Mouse (Mus musculus) spleen, adult 2 months (tissue): ENCODE data around the gene Gphn. TPM values are rescaled to one million over a fixed set of nuclear protein-coding genes. Genes with fewer than 3 reads are reported as not detected.

Experiments used
- DNase-seq, 2 experiments: peaks; one replicate each; pipeline versions ENCODE4 v3.0.0 to v3.0.0-alpha.2; 2012 to 2021; ENCODE audit warnings: low spot score in 2 of 2, low read depth in 1 of 2
- H3K27ac ChIP-seq: fragments of 200-500 bp; 2 replicates; pipeline ENCODE4 v1.5.1; 2012; ENCODE audit warnings: low read length, inconsistent platforms; ENCODE audit not compliant: insufficient read depth
- H3K27me3 ChIP-seq: fragments of 200-500 bp; 2 replicates; pipeline ENCODE4 v1.6.1; 2012; ENCODE audit warnings: mild to moderate bottlenecking, moderate library complexity, low read length, inconsistent platforms; ENCODE audit not compliant: control insufficient read depth, insufficient read depth
- H3K36me3 ChIP-seq: fragments of 200-500 bp; 2 replicates; pipeline ENCODE4 v1.6.1; 2012; ENCODE audit warnings: mild to moderate bottlenecking, low read length, inconsistent platforms; ENCODE audit not compliant: control insufficient read depth, insufficient read depth
- H3K4me1 ChIP-seq: fragments of 200-500 bp; 2 replicates; pipeline ENCODE4 v1.6.1; 2011; ENCODE audit warnings: inconsistent platforms; ENCODE audit not compliant: control insufficient read depth, insufficient read depth, insufficient read length
- H3K4me3 ChIP-seq: fragments of 200-500 bp; 2 replicates; pipeline ENCODE4 v1.5.1; 2011; ENCODE audit warnings: mild to moderate bottlenecking, inconsistent platforms; ENCODE audit not compliant: insufficient read depth, insufficient read length; ENCODE audit errors: extremely low read depth
- CTCF ChIP-seq: fragments of 200-500 bp; IDR thresholded peaks from 2 replicates; pipeline ENCODE4 v1.5.1; 2011; ENCODE audit warnings: mild to moderate bottlenecking, inconsistent platforms; ENCODE audit not compliant: insufficient read depth, insufficient read length, insufficient replicate concordance; ENCODE audit errors: extremely low read depth
- POLR2A ChIP-seq: fragments of 200-500 bp; IDR thresholded peaks from 2 replicates; pipeline ENCODE4 v1.6.1; 2011; ENCODE audit warnings: low read depth, low read length, inconsistent platforms
- WGBS: fragments of 180-500 bp; shearing (Covaris S2); methylation state at CpG from one replicate; pipeline ENCODE4 v1.1.7; 2018; 5-methylcytosine and 5-hydroxymethylcytosine counted together
- polyA plus RNA-seq: library from polyadenylated mRNA; depleted of rRNA; stranded (reverse); fragments of >200 nt; gene quantifications from 2 replicates; pipeline ENCODE4 v1.2.3, GENCODE M21; 2012

Gene Gphn
- polyA plus RNA-seq, 1 experiment, result 4.3 TPM

DNA sequence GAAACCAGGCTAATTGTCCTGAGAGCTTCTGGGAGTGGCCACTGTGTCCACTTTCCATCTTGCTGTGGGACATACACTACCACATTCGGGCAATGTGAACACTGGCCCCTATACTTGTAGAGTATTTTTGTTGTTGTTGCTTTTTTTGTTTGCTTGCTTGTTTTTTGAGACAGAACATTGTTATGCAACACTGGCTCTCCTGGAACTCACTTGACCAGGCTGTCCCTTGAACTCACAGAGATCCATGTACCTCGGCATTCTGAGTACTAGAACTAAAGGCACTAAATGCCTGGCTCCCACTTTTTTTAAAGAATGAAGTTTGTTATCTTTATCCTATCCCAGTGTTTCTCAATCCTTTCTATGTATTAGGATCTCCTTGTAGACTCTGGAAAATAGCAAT lies 16.3 kb upstream of the Gphn start:
- whole genome bisulfite sequencing, result 89% methylated on average over 2 of the region's 2 CpGs
- Histone ChIP-seq H3K4me3 (no peak overlapping the region), H3K36me3 (no peaks in the 10 kb centered on the region), H3K4me1 (no peaks in the 10 kb centered on the region), H3K27me3 (no peaks in the 10 kb centered on the region), H3K27ac (no peak overlapping the region)
- DNase-seq, result no peak
- TF ChIP-seq CTCF, result no peak
- TF ChIP-seq POLR2A, result no peak

DNA sequence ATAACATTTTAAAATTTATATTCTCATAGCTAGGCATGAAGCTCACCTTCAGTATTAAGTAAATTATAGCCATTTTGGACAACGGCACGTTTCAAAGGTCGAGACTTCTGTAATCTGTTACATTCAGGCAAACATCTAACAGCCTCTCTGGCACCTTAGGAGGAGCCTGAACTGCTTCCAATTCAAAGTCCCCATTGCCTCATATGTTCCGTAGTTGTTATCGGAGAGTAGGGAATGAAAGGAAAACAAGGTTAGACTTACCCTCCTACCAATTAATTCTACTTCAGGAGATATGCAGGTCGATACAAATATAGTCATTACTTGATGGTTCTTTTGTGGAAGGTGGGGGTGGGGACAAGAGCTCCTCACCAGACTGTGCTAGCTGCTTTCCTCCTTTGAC lies 10.7 kb upstream of the Gphn start:
- Histone ChIP-seq H3K36me3 (no peaks in the 10 kb centered on the region), H3K4me1 (no peaks in the 10 kb centered on the region), H3K4me3 (no peak overlapping the region), H3K27ac (no peak overlapping the region), H3K27me3 (no peaks in the 10 kb centered on the region)
- TF ChIP-seq POLR2A, result no peak
- TF ChIP-seq CTCF, result no peak
- WGBS, result 89% methylated on average over 6 of the region's 6 CpGs
- DNase-seq, result no peak

GRCm38 (mm10) chr12:78219191-78219825 lies 6.9 kb upstream of the Gphn start:
- H3K36me3 ChIP-seq, result no peaks in the 10 kb centered on the region

DNA sequence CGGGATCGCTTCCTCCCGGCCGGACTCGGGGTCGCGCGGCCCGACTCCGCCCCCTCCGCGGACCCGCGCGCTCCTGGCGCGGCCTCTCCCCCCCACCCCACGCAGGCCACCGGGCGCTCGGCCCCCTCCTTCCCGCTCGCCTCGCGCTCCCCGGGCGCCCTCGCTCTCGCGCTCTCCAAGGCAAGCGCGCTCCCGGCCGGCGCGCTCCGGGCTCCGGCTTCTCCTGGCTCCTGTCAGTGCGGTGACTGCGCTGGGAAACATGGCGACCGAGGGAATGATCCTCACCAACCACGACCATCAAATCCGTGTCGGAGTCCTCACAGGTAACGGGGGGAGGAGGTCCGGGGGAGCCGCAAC lies 318 bp downstream of the Gphn start:
- peak overlapping the region; percentile 72 for H3K27ac ChIP-seq
- peak overlapping the region; percentile 85 for H3K4me3 ChIP-seq
- peak in 1 of 2 experiments; percentile 27 for DNase-seq
- TF ChIP-seq CTCF (no peak), POLR2A (no peak)
- 2% methylated on average over 48 of the region's 48 CpGs for WGBS
- H3K4me1 ChIP-seq, result no peaks in the 10 kb centered on the region
- no peaks in the 10 kb centered on the region for H3K27me3 ChIP-seq
- no peaks in the 10 kb centered on the region for H3K36me3 ChIP-seq

More at GRCm38 (mm10) chr12:78219191-78219825, 6.9 kb upstream of the Gphn start:
- 47% methylated on average over 4 of the region's 4 CpGs for WGBS
- DNase-seq, result no peak
- Histone ChIP-seq H3K27ac (no peak overlapping the region), H3K4me3 (no peak overlapping the region; the same call in 1 of the 2 replicates), H3K4me1 (no peaks in the 10 kb centered on the region), H3K27me3 (no peaks in the 10 kb centered on the region)
- no peak for TF ChIP-seq CTCF
- TF ChIP-seq POLR2A, result no peak

DNA sequence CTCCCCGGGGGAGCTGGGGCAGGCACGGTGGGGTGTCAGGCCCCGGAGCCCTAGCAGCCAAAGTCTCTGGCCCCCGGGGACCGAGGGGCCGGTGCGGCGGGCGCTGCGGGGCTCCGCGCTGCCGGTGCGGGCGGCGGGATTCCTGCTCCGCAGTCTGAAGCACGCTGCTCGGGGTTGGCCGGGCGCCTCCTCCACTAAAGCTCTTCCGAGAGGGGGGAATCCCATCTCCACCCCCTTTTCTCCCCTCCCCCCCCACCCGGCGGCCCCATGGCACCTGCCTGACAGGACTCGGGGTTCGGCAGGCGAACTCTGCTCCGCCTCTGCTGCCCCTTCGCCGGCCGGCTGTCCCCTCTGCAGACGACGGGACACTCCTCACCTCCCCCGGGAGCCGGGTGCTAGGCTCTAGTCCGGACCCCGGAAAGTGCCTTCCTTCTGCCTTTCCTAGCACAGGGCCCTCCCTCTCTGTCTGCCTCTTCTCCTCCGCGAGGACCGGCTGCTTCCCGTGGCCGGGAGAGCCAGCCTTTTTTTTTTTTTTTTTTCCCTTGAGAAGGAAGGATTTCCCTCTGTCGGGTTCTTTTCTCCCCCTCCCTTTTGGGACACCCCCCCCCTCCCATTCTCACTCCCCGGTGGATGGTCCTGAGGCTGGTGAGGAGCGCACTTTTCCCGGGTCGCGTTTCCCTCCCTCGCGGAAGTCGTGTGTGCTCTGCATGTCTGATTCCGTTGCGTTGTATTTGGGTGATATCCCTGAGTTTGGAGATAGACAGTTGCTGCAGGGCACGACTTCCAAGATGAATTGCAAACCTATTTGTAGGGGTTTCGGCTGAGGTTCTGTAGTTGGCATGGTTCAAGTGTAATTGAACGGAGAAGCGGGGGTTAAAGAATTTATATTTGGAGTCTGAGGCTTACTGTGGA lies 1.1 kb downstream of the Gphn start:
- no peaks in the 10 kb centered on the region for H3K36me3 ChIP-seq
- H3K27me3 ChIP-seq, result no peaks in the 10 kb centered on the region
- peak overlapping the region; percentile 19; the same call in 1 of the 2 replicates for H3K27ac ChIP-seq
- 2% methylated on average over 46 of the region's 57 CpGs for WGBS
- peak overlapping the region; percentile 85 for H3K4me3 ChIP-seq
- DNase-seq, result peak in 1 of 2 experiments; percentile 29
- no peak for TF ChIP-seq POLR2A
- TF ChIP-seq CTCF, result no peak
- no peaks in the 10 kb centered on the region for H3K4me1 ChIP-seq

GRCm38 (mm10) chr12:78228139-78228538 lies 2.0 kb downstream of the Gphn start:
- H3K36me3 ChIP-seq, result no peaks in the 10 kb centered on the region
- H3K4me3 ChIP-seq, result no peak overlapping the region; the same call in 1 of the 2 replicates
- no peak overlapping the region for H3K27ac ChIP-seq
- DNase-seq, result no peak
- WGBS, result 76% methylated on average over 4 of the region's 4 CpGs
- TF ChIP-seq CTCF, result no peak
- TF ChIP-seq POLR2A, result no peak
- H3K27me3 ChIP-seq, result no peaks in the 10 kb centered on the region
- H3K4me1 ChIP-seq, result no peaks in the 10 kb centered on the region
